Mouse (Mus musculus): ENCODE measurements around the gene Ccdc83.

GRCm38 (mm10) chr7:90313421-90313820 lies 47.8 kb upstream of the Ccdc83 start:
- TF ChIP-seq CTCF (conservative IDR thresholded peaks at IDR 0.05; ENCODE audit: low read length) (no peak), NANOG (IDR thresholded peaks at IDR 0.05; ENCODE audit: borderline replicate concordance, low read length) (no peak), POU5F1 (IDR thresholded peaks at IDR 0.05; ENCODE audit: borderline replicate concordance, low read length) (no peak)

All from E14TG2a.4 (cell line).